Mouse (Mus musculus) CH12.LX (cell line): ENCODE measurements around the gene Cldn14.

Experiments
- CTCF ChIP-seq, 2 experiments: IDR thresholded peaks in 1 of 2; conservative IDR thresholded peaks in 1 of 2; 2 replicates each; pipeline ENCODE4 v1.5.1; 2011 to 2012; ENCODE audit warnings: low read depth in 2 of 2, low read length in 2 of 2, improper control_type of control experiment in 1 of 2, inconsistent platforms in 1 of 2, mild to moderate bottlenecking in 1 of 2, moderate library complexity in 1 of 2
- E2F4 ChIP-seq: IDR thresholded peaks from 2 replicates; pipeline ENCODE4 v1.6.1; 2011; ENCODE audit warnings: low read depth, low read length, improper control_type of control experiment; ENCODE audit not compliant: insufficient replicate concordance
- EP300 ChIP-seq: IDR thresholded peaks from 2 replicates; pipeline ENCODE4 v1.6.1; 2011; ENCODE audit warnings: low read length, improper control_type of control experiment
- JUND ChIP-seq: conservative IDR thresholded peaks from 2 replicates; pipeline ENCODE4 v1.6.1; 2011; ENCODE audit warnings: low read depth, low read length, improper control_type of control experiment
- MAZ ChIP-seq: IDR thresholded peaks from 2 replicates; pipeline ENCODE4 v1.6.1; 2012; ENCODE audit warnings: low read depth, mild to moderate bottlenecking, inconsistent platforms, low read length, improper control_type of control experiment, moderate library complexity
- USF1 ChIP-seq: IDR thresholded peaks from 2 replicates; pipeline ENCODE4 v1.6.1; 2014; ENCODE audit warnings: low read depth, mild to moderate bottlenecking, inconsistent platforms, low read length, improper control_type of control experiment
- ZKSCAN1 ChIP-seq: IDR thresholded peaks from 2 replicates; pipeline ENCODE4 v1.6.1; 2012; ENCODE audit warnings: low read depth, inconsistent platforms, low read length, improper control_type of control experiment, borderline replicate concordance

GRCm38 (mm10) chr16:94055176-94055575, 46.5 kb upstream of the Cldn14 start:
- TF ChIP-seq EP300 (no peak), JUND (no peak), CTCF (conservative IDR thresholded peaks at IDR 0.05 in 1 of 2, IDR thresholded peaks at IDR 0.05 in 1 of 2; ENCODE audit: low read depth in 2 of 2, low read length in 2 of 2) (no peak), ZKSCAN1 (no peak), E2F4 (no peak), USF1 (no peak), MAZ (no peak)
